Mouse (Mus musculus) heart, embryonic 15.5 days (tissue): ENCODE measurements at regions not wholly inside any gene's neighbourhood (a gene's known extent, or its start where the extent isn't known, plus 50 kb on each side); places are given as distances from the start of the nearest gene placed in this dataset.
A peak's percentile ranks its signal among the peaks of the same experiment; 100 is the strongest.

ENCODE experiments used
- ATAC-seq: fragments of 200-750 bp; cut with Nextera tagmentation; replicated peaks from 2 replicates; pipeline ENCODE4 v1.8.0; 2017; ENCODE audit warnings: low read depth, moderate TSS enrichment; ENCODE audit not compliant: insufficient number of reproducible peaks, insufficient read depth, low FRiP score
- H3K27ac ChIP-seq: fragments of 300-500 bp; sonication (generic); 2 replicates; pipeline ENCODE4 v1.5.1; 2015; ENCODE audit warnings: mild to moderate bottlenecking, inconsistent platforms
- H3K27me3 ChIP-seq: fragments of 300-500 bp; sonication (generic); 2 replicates; pipeline ENCODE4 v1.6.1; 2015; ENCODE audit warnings: inconsistent platforms
- H3K36me3 ChIP-seq: fragments of 300-500 bp; sonication (generic); 2 replicates; pipeline ENCODE4 v1.6.1; 2015; ENCODE audit warnings: mild to moderate bottlenecking, inconsistent platforms
- H3K4me1 ChIP-seq: fragments of 300-500 bp; sonication (generic); replicated peaks from 2 replicates; pipeline ENCODE4 v1.6.1; 2015; ENCODE audit warnings: inconsistent platforms
- H3K4me2 ChIP-seq: fragments of 300-500 bp; sonication (generic); 2 replicates; pipeline ENCODE4 v1.6.1; 2015; ENCODE audit warnings: inconsistent platforms, mild to moderate bottlenecking, moderate library complexity
- H3K4me3 ChIP-seq: fragments of 300-500 bp; sonication (generic); 2 replicates; pipeline ENCODE4 v1.5.1; 2015; ENCODE audit warnings: mild to moderate bottlenecking, inconsistent platforms
- H3K9ac ChIP-seq: fragments of 300-500 bp; sonication (generic); 2 replicates; pipeline ENCODE4 v1.6.1; 2015; ENCODE audit warnings: mild to moderate bottlenecking, inconsistent platforms
- H3K9me3 ChIP-seq: fragments of 300-500 bp; sonication (generic); replicated peaks from 2 replicates; pipeline ENCODE4 v1.6.1; 2016; ENCODE audit warnings: inconsistent platforms
- WGBS: fragments of 180-500 bp; shearing (Covaris S2); methylation state at CpG from one replicate; pipeline ENCODE4 v1.1.7; 2015; ENCODE audit warnings: mixed read lengths; 5-methylcytosine and 5-hydroxymethylcytosine counted together

DNA sequence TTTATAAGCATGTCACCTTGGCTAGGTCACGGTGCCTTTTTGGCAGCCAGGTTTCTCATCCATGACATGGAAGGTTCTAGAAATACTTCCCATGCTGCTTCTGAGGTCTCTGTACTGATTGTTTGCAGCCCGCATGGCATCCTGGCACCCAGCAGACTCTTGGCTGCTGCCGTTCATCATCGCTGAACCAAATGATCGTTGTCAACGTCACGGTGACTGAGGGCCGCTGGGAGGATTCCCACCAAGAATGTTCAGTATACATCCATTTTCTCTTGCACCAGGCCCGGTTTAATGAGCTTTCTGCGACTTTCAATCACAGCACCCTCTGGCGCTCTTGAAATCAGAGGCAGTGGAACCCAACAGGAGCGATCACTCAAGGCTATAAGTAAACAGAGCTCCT lies 448.1 kb downstream of the Cdh26 start:
- Histone ChIP-seq H3K27me3 (no peaks in the 10 kb centered on the region), H3K9me3 (no peaks in the 10 kb centered on the region), H3K36me3 (no peaks in the 10 kb centered on the region), H3K4me1 (no peaks in the 10 kb centered on the region), H3K4me3 (no peak overlapping the region), H3K9ac (no peak overlapping the region), H3K4me2 (no peak overlapping the region), H3K27ac (no peak overlapping the region)
- no peak for ATAC-seq
- 85% methylated on average over 12 of the region's 12 CpGs for WGBS

DNA sequence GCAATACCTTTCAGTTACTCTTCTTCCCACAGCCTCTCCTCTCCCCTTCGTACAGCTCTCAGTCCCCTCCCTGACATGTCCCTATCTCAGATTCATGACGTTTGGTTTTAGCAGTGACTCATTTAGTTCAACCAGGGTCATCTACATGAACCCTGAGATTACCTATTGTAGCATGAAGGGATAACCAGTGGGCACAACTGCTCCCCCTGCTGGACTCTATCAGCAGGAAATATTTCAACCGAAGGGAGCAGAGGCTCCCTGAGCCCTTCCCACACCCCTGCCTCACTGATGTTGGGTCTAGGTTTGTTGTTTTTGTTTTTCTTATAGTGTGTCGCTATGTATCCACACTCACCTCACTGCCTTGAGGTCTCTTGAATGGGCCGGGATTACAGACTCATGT lies 455.4 kb downstream of the Cdh26 start:
- no peak overlapping the region for H3K4me3 ChIP-seq
- no peak for ATAC-seq
- H3K36me3 ChIP-seq, result no peaks in the 10 kb centered on the region
- 48% methylated on average over 5 of the region's 5 CpGs for WGBS
- no peaks in the 10 kb centered on the region for H3K9me3 ChIP-seq
- H3K27me3 ChIP-seq, result no peaks in the 10 kb centered on the region
- no peak overlapping the region for H3K27ac ChIP-seq
- H3K4me1 ChIP-seq, result 0 out of 2 replicates have a peak, but pooled peaks cover 5% of the 10 kb centered on the region
- H3K4me2 ChIP-seq, result no peak overlapping the region
- H3K9ac ChIP-seq, result no peak overlapping the region

DNA sequence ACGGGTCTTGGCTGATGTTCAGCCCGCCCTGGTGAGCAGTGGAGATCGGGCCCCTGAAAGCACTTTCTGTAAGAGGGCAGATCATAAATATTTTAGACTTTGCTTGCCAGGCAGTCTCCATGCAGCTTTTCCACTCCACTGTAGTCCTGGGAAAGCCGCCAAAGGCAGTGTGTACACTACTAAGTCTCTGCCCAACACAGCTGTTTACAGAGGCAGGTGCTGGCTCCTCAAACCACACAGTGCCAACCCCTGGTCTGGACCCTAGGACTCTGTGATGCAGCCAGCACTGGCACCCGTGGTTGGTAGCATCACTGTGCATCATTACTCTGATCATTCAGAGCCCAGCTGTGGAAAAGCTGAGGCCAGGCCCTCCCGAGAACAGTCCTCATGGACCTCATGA lies 458.4 kb downstream of the Cdh26 start:
- H3K4me3 ChIP-seq, result no peak overlapping the region
- H3K9ac ChIP-seq, result no peak overlapping the region
- no peaks in the 10 kb centered on the region for H3K36me3 ChIP-seq
- 0 out of 2 replicates have a peak, but pooled peaks cover 5% of the 10 kb centered on the region for H3K4me1 ChIP-seq
- no peak overlapping the region for H3K4me2 ChIP-seq
- no peak; the same call in 1 of the 2 replicates for ATAC-seq
- H3K27me3 ChIP-seq, result no peaks in the 10 kb centered on the region
- no peak overlapping the region for H3K27ac ChIP-seq
- 59% methylated on average over 6 of the region's 6 CpGs for WGBS
- H3K9me3 ChIP-seq, result no peaks in the 10 kb centered on the region

DNA sequence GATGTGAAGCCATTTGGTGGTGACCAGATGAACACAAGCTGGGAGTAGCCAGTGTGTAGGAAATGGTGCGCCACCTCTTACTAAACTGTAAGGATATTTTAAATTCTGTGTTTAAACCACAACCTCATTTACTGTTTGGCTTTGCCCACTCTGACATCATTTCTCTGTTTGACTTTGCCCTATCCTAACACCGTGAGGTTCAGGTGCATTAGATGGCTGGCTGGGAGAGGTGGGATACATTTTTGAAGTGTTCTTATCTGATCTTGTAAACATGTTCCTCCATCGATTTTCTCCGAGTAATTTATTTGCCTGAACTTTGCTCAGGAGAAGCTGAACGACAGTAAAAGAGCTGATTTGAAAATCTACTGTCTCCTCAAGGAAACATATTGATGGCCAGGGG lies 472.1 kb downstream of the Cdh26 start:
- Histone ChIP-seq H3K36me3 (no peaks in the 10 kb centered on the region), H3K27me3 (no peaks in the 10 kb centered on the region), H3K9ac (no peak overlapping the region), H3K27ac (no peak overlapping the region), H3K9me3 (no peaks in the 10 kb centered on the region), H3K4me2 (no peak overlapping the region), H3K4me1 (no peaks in the 10 kb centered on the region), H3K4me3 (no peak overlapping the region)
- no peak for ATAC-seq
- WGBS, result 68% methylated on average over 5 of the region's 5 CpGs

- no peak overlapping the region for H3K4me2 ChIP-seq
- no peaks in the 10 kb centered on the region for H3K36me3 ChIP-seq
- no peaks in the 10 kb centered on the region for H3K4me1 ChIP-seq
- no peaks in the 10 kb centered on the region for H3K27me3 ChIP-seq
- no peak overlapping the region for H3K9ac ChIP-seq
- ATAC-seq, result no peak
- 75% methylated on average over 7 of the region's 7 CpGs for WGBS
- H3K9me3 ChIP-seq, result no peaks in the 10 kb centered on the region
- no peak overlapping the region for H3K27ac ChIP-seq
- no peak overlapping the region for H3K4me3 ChIP-seq
Observed at GRCm38 (mm10) chr2:178909325-178909724, 479.0 kb downstream of the Cdh26 start.

GRCm38 (mm10) chr2:178911646-178912045 lies 481.3 kb downstream of the Cdh26 start:
- WGBS, result 77% methylated on average over 3 of the region's 3 CpGs

DNA sequence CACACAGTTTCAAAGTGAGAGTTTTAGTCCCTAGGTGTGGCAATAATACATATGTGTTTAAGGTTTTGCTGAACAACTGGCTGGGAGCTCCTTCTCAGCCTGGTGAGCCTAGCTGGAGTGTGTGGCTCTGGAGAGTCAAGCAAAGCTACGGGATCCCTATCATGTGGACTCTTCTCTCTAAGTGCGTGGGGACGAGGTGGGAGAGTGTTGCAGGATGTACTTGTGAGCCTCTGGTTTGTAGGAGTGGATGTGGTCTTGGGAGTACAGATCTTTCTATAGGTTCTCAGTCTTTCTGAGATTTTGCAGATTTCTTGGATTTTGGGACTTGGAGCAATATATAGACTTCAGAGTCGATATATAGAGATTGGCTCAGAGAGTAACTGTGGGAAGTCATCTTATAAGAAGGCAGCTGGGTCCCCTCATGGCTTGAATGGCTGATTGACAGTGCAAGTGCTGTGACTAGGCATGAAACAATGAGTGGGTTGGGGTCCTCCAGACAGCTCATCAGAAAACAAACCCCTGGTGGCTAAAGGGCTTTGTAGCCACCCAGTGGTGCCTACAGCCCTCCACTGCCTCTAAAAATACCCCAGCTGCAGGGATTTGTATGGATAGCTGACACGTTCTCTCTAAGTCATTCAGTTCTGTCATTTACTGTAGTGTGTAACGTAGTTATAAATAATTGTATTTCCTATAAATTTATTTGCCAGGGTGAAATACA lies 486.1 kb downstream of the Cdh26 start:
- no peak overlapping the region for H3K4me3 ChIP-seq

More at GRCm38 (mm10) chr2:178911646-178912045, 481.3 kb downstream of the Cdh26 start:
- no peaks in the 10 kb centered on the region for H3K9me3 ChIP-seq
- H3K4me1 ChIP-seq, result no peaks in the 10 kb centered on the region
- H3K9ac ChIP-seq, result no peak overlapping the region
- H3K4me3 ChIP-seq, result no peak overlapping the region
- no peak for ATAC-seq
- H3K27ac ChIP-seq, result no peak overlapping the region
- no peak overlapping the region for H3K4me2 ChIP-seq
- no peaks in the 10 kb centered on the region for H3K36me3 ChIP-seq
- no peaks in the 10 kb centered on the region for H3K27me3 ChIP-seq

GRCm38 (mm10) chr2:178924456-178925115 lies 494.3 kb downstream of the Cdh26 start:
- Histone ChIP-seq H3K9ac (no peak overlapping the region), H3K27ac (0 out of 2 replicates have a peak overlapping the region, but pooled peaks have one; percentile 3), H3K27me3 (no peaks in the 10 kb centered on the region), H3K4me1 (peaks cover 6% of the 10 kb centered on the region), H3K4me2 (no peak overlapping the region), H3K9me3 (no peaks in the 10 kb centered on the region), H3K36me3 (no peaks in the 10 kb centered on the region), H3K4me3 (no peak overlapping the region)
- WGBS, result 34% methylated on average over 4 of the region's 4 CpGs
- ATAC-seq, result peak; percentile 71

More for the DNA sequence above, 486.1 kb downstream of the Cdh26 start:
- no peak for ATAC-seq
- H3K36me3 ChIP-seq, result no peaks in the 10 kb centered on the region
- no peak overlapping the region for H3K4me2 ChIP-seq
- H3K27me3 ChIP-seq, result no peaks in the 10 kb centered on the region
- no peaks in the 10 kb centered on the region for H3K9me3 ChIP-seq
- no peak overlapping the region for H3K9ac ChIP-seq
- WGBS, result 65% methylated on average over 6 of the region's 6 CpGs
- no peaks in the 10 kb centered on the region for H3K4me1 ChIP-seq
- H3K27ac ChIP-seq, result no peak overlapping the region

GRCm38 (mm10) chr2:178927038-178927660 lies 496.8 kb downstream of the Cdh26 start:
- Histone ChIP-seq H3K4me2 (no peak overlapping the region), H3K36me3 (no peaks in the 10 kb centered on the region), H3K9me3 (no peaks in the 10 kb centered on the region), H3K4me3 (no peak overlapping the region), H3K27ac (no peak overlapping the region), H3K27me3 (no peaks in the 10 kb centered on the region), H3K9ac (no peak overlapping the region), H3K4me1 (peaks cover 6% of the 10 kb centered on the region)
- WGBS, result 67% methylated on average over 13 of the region's 13 CpGs
- ATAC-seq, result no peak

GRCm38 (mm10) chr2:178929033-178929432 lies 498.7 kb downstream of the Cdh26 start:
- Histone ChIP-seq H3K36me3 (no peaks in the 10 kb centered on the region), H3K4me3 (no peak overlapping the region), H3K4me1 (peaks cover 6% of the 10 kb centered on the region), H3K4me2 (no peak overlapping the region), H3K9me3 (no peaks in the 10 kb centered on the region), H3K9ac (no peak overlapping the region), H3K27ac (no peak overlapping the region), H3K27me3 (no peaks in the 10 kb centered on the region)
- WGBS, result 69% methylated on average over 6 of the region's 6 CpGs
- no peak for ATAC-seq

- no peak overlapping the region for H3K4me3 ChIP-seq
Observed at GRCm38 (mm10) chr2:178930125-178930524, 499.8 kb downstream of the Cdh26 start.

More at GRCm38 (mm10) chr2:178930125-178930524, 499.8 kb downstream of the Cdh26 start:
- H3K9ac ChIP-seq, result no peak overlapping the region
- no peak overlapping the region for H3K27ac ChIP-seq
- no peaks in the 10 kb centered on the region for H3K27me3 ChIP-seq
- H3K9me3 ChIP-seq, result no peaks in the 10 kb centered on the region
- no peaks in the 10 kb centered on the region for H3K36me3 ChIP-seq
- no peaks in the 10 kb centered on the region for H3K4me1 ChIP-seq
- ATAC-seq, result no peak
- no peak overlapping the region for H3K4me2 ChIP-seq
- WGBS, result 63% methylated on average over 2 of the region's 2 CpGs
